Mouse (Mus musculus) forebrain, postnatal 0 days (tissue): ENCODE measurements around the gene Tent5c. TPM values are rescaled to one million over a fixed set of nuclear protein-coding genes. Genes with fewer than 3 reads are reported as not detected.
A peak's percentile ranks its signal among the peaks of the same experiment; 100 is the strongest.

Experiments used
- ATAC-seq: fragments of 200-750 bp; cut with Nextera tagmentation; 2 replicates; pipeline ENCODE4 v1.8.0; 2017; ENCODE audit warnings: mild to moderate bottlenecking, moderate library complexity
- DNase-seq: peaks from one replicate; pipeline ENCODE4 v3.0.0-alpha.2; 2015
- H3K27ac ChIP-seq: fragments of 300-500 bp; sonication (generic); 2 replicates; pipeline ENCODE4 v1.5.1; 2014; ENCODE audit warnings: low read depth, mild to moderate bottlenecking, antibody characterized with exemption, low read length, moderate library complexity, mixed read lengths
- H3K27me3 ChIP-seq: fragments of 300-500 bp; sonication (generic); 2 replicates; pipeline ENCODE4 v1.6.1; 2014; ENCODE audit warnings: mild to moderate bottlenecking, low read length, mixed read lengths; ENCODE audit not compliant: insufficient read depth
- H3K36me3 ChIP-seq: fragments of 300-500 bp; sonication (generic); 2 replicates; pipeline ENCODE4 v1.6.1; 2014; ENCODE audit warnings: mild to moderate bottlenecking, moderate library complexity; ENCODE audit not compliant: insufficient read depth
- H3K4me1 ChIP-seq: fragments of 300-500 bp; sonication (generic); 2 replicates; pipeline ENCODE4 v1.6.1; 2014; ENCODE audit warnings: antibody characterized with exemption; ENCODE audit not compliant: insufficient read depth
- H3K4me2 ChIP-seq: fragments of 300-500 bp; sonication (generic); 2 replicates; pipeline ENCODE4 v1.6.1; 2014; ENCODE audit warnings: low read depth, mild to moderate bottlenecking, moderate library complexity
- H3K4me3 ChIP-seq: fragments of 300-500 bp; sonication (generic); 2 replicates; pipeline ENCODE4 v1.5.1; 2014; ENCODE audit warnings: low read depth, low read length, mixed read lengths
- H3K9ac ChIP-seq: fragments of 300-500 bp; sonication (generic); 2 replicates; pipeline ENCODE4 v1.6.1; 2014; ENCODE audit warnings: mild to moderate bottlenecking
- H3K9me3 ChIP-seq: fragments of 300-500 bp; sonication (generic); 2 replicates; pipeline ENCODE4 v1.6.1; 2016; ENCODE audit warnings: low read length
- CTCF ChIP-seq: sonication (generic); IDR thresholded peaks from 2 replicates; pipeline ENCODE4 v1.5.1; 2016; ENCODE audit warnings: antibody characterized with exemption, control low read depth, low read depth
- WGBS: fragments of 180-500 bp; shearing (Covaris S2); extraction: QIAGEN DNeasy Blood & Tissue Kit; methylation state at CpG from one replicate; pipeline ENCODE4 v1.1.7; 2014; 5-methylcytosine and 5-hydroxymethylcytosine counted together
- polyA plus RNA-seq: library from polyadenylated mRNA; unstranded; fragments of >200 nt; fragmentation: Nextera tagmentation; extraction: Ambion mirVana; gene quantifications from 2 replicates; pipeline ENCODE4 v1.2.1, GENCODE M21; 2015
- total RNA-seq: library from RNA; depleted of rRNA; stranded (reverse); fragments of >200 nt; gene quantifications from 2 replicates; pipeline ENCODE4 v1.2.3, GENCODE M21; 2014; rRNA removed

Gene Tent5c
- 1.9 and 2.0 TPM in 2 replicates for total RNA-seq
- 0.69 and 1.1 TPM in 2 replicates for polyA plus RNA-seq

- Histone ChIP-seq H3K36me3 (no peaks in the 10 kb centered on the region), H3K9ac (peak within 1 kb of the TSS; percentile 39), H3K27me3 (peaks cover 35% of the 10 kb centered on the region), H3K9me3 (no peaks in the 10 kb centered on the region), H3K4me1 (no peaks in the 10 kb centered on the region), H3K4me3 (peak within 1 kb of the TSS; percentile 72), H3K27ac (no peak within 1 kb of the TSS), H3K4me2 (peak within 1 kb of the TSS; percentile 99)
- DNase-seq (peak; percentile 89), ATAC-seq (peak; percentile 94)
- WGBS = under 1% methylated on average over 65 of the region's 73 CpGs
- no peak for TF ChIP-seq CTCF
Measured at GRCm38 (mm10) chr3:100489133-100490009, at the start of gene Tent5c. Gene Tent5c, minus strand, starts transcription at chr3:100489324.

- no peaks in the 10 kb centered on the region for H3K36me3 ChIP-seq
- H3K4me1 ChIP-seq = no peaks in the 10 kb centered on the region
- 95% methylated on average over 2 of the region's 2 CpGs for WGBS
- H3K9me3 ChIP-seq = no peaks in the 10 kb centered on the region
- H3K27me3 ChIP-seq = no peaks in the 10 kb centered on the region
- H3K9ac ChIP-seq = no peak overlapping the region
- H3K4me2 ChIP-seq = no peak overlapping the region
- TF ChIP-seq CTCF = no peak
- H3K4me3 ChIP-seq = no peak overlapping the region
- ATAC-seq (no peak), DNase-seq (no peak)
- no peak overlapping the region for H3K27ac ChIP-seq
Measured at GRCm38 (mm10) chr3:100536686-100537085, 47.6 kb upstream of the Tent5c start.

GRCm38 (mm10) chr3:100535902-100536301 lies 46.8 kb upstream of the Tent5c start:
- no peak for TF ChIP-seq CTCF
- Histone ChIP-seq H3K4me1 (no peaks in the 10 kb centered on the region), H3K4me2 (no peak overlapping the region), H3K9me3 (no peaks in the 10 kb centered on the region), H3K27ac (no peak overlapping the region), H3K9ac (no peak overlapping the region), H3K4me3 (no peak overlapping the region), H3K36me3 (no peaks in the 10 kb centered on the region), H3K27me3 (no peaks in the 10 kb centered on the region)
- no peak for ATAC-seq
- DNase-seq = no peak
- WGBS = 76% methylated on average over 4 of the region's 4 CpGs

- Histone ChIP-seq H3K4me2 (no peak overlapping the region), H3K36me3 (no peaks in the 10 kb centered on the region), H3K9me3 (no peaks in the 10 kb centered on the region), H3K27me3 (no peaks in the 10 kb centered on the region), H3K4me1 (no peaks in the 10 kb centered on the region), H3K27ac (no peak overlapping the region), H3K4me3 (no peak overlapping the region), H3K9ac (no peak overlapping the region)
- DNase-seq (no peak), ATAC-seq (no peak)
- WGBS = 48% methylated on average over 3 of the region's 3 CpGs
- no peak for TF ChIP-seq CTCF
Measured at GRCm38 (mm10) chr3:100535298-100535697, 46.2 kb upstream of the Tent5c start.

GRCm38 (mm10) chr3:100534394-100534793 lies 45.3 kb upstream of the Tent5c start:
- no peaks in the 10 kb centered on the region for H3K36me3 ChIP-seq
- TF ChIP-seq CTCF = no peak
- no peaks in the 10 kb centered on the region for H3K27me3 ChIP-seq
- H3K4me2 ChIP-seq = no peak overlapping the region
- WGBS = 73% methylated on average over 3 of the region's 3 CpGs
- ATAC-seq (no peak), DNase-seq (no peak)
- no peaks in the 10 kb centered on the region for H3K4me1 ChIP-seq
- H3K27ac ChIP-seq = no peak overlapping the region
- H3K9me3 ChIP-seq = no peaks in the 10 kb centered on the region
- no peak overlapping the region for H3K9ac ChIP-seq
- no peak overlapping the region for H3K4me3 ChIP-seq

DNA sequence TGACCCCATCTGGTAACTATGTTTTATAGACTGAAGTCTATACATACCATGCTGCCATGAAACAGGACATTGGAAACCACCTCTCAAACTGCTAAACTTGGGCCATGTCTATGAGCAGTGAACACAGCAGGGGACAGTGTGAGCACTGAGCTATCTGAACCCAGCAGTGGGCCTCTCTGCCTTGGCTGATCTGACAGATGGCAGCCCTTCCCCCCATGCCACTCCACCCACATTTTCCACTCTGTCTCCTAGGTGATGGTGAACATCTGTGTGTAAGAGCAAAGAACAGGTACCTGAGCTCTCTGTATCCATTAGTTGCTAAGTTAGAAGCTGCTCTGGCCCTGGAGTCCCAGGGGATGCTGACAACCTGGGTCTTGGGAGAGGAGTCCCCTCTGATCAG lies 44.3 kb upstream of the Tent5c start:
- Histone ChIP-seq H3K4me1 (no peaks in the 10 kb centered on the region), H3K9ac (no peak overlapping the region), H3K4me2 (no peak overlapping the region)

DNA sequence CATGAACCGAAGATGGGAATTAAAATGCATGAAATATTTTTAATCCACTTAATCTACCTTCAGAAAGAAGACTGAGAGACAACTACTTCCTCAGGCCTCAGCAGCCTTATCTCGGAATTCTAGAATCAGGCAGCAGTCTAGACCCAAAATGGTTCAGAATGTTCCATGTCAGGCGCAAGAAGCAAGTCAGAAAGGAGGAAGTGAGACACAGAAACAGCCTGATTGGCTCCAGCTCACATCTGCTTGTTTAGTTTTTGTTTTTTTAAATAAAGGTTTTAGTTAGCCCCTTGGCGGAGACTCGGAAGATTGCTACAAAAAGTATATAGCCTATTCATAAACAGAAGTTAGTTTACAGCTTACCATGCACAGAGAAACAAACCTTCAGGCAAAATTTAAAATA lies 41.8 kb upstream of the Tent5c start:
- no peaks in the 10 kb centered on the region for H3K4me1 ChIP-seq
- 93% methylated on average over 5 of the region's 5 CpGs for WGBS
- H3K27ac ChIP-seq = no peak overlapping the region
- no peak overlapping the region for H3K4me2 ChIP-seq
- no peaks in the 10 kb centered on the region for H3K36me3 ChIP-seq
- no peak for TF ChIP-seq CTCF
- H3K9ac ChIP-seq = no peak overlapping the region
- H3K9me3 ChIP-seq = no peaks in the 10 kb centered on the region
- DNase-seq (no peak), ATAC-seq (no peak)
- no peak overlapping the region for H3K4me3 ChIP-seq
- H3K27me3 ChIP-seq = no peaks in the 10 kb centered on the region

More for the DNA sequence above, 44.3 kb upstream of the Tent5c start:
- H3K4me3 ChIP-seq = no peak overlapping the region
- no peak for ATAC-seq
- H3K36me3 ChIP-seq = no peaks in the 10 kb centered on the region
- no peak for DNase-seq
- no peaks in the 10 kb centered on the region for H3K27me3 ChIP-seq
- no peaks in the 10 kb centered on the region for H3K9me3 ChIP-seq
- H3K27ac ChIP-seq = no peak overlapping the region
- no peak for TF ChIP-seq CTCF
